Mouse (Mus musculus) CD4-positive helper T cell, adult 2 months (primary cell): ENCODE results near the gene BC049762.
A peak's percentile ranks its signal among the peaks of the same experiment; 100 is the strongest.

Experiments
- DNase-seq: peaks from one replicate; pipeline ENCODE4 v3.0.0-alpha.2; 2012; ENCODE audit warnings: low read depth, missing footprints, low spot score

Gene BC049762

DNA sequence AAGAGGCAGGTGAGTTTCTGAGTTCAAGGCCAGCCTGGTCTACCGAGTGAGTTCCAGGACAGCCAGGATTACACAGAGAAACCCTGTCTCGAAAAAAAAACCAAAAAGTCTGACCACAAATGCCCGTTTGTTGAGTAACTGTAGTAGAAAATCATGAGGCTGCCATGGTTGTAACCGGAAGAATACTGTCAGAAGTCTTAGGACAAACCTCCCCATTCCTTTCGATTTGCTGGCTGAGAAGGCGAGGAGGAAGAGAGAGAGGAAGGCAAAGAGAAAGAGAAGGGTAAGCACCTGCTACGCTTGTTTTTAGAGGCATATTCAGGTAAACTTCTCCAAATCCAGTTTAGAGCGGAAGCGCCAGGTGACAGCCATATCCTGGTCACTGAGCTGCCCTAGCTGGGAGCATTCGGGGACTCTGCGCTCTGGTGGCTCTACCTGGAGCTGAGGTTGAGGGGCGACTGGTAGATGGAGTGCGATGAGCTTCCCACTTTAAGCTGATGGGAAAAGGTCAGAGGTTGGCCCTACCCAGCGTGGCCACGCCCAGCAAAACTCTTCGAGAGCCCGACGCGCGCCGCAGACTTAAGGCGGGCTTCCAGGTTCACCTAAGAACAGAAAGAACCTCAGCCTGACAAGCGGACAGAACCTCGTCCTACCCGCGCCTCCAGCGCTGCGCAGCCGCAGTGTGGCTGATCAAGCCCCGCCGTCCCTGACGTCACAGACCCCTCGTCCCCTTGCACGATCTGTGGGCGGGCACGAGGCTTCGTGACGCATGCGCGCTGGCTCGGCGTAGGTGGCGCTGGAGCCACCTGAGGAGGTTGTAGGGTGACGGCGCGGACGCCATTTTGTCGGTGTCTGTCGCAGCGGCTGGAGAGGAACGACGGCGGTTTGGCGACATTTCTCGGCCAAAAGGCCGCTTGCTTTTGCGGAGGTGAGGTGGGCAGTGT is at the start of gene BC049762:
Gene BC049762, minus strand, starts transcription at position 705 of the 944 bp plus-strand sequence.
- peak; percentile 100 for DNase-seq

DNA sequence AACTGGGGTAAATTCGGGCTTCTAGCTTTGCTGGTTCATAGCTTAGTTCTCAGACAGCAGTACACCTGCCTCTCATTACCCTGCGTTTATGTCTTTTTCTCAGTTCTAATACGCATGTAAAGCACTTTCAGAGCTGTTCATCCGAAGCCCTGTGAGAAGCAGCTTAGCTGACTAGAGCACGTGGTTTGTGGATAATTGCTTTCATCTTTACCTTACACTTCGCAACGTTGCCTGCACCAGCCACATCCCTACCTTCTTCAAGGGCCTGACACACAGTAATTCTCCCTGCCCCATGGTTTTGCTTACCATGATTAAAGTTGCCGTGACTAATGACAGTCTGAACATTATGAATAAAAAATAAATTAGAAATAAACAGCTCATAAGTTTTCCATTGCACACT is 49.0 kb upstream of the BC049762 start:
- no peak for DNase-seq

DNA sequence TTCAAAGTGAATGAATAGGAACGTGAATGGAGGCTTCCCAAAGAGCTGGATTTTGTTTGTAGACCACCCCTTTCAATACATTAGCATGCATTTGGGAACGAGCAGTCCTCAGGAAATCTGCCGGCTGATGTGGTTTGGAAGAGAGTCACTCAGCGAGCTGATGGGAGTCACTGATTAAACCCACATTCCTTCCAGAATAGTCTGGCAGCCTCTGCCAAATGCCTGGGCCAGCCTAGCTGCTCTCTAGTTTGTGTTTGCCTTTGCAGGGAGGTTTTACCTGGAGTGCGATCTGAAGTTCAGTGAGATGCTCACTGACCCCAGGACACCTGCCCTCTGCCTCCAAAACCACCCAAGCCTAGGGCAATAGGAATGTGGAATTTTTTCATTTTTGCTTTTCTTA is 45.5 kb upstream of the BC049762 start:
- DNase-seq, result no peak

DNA sequence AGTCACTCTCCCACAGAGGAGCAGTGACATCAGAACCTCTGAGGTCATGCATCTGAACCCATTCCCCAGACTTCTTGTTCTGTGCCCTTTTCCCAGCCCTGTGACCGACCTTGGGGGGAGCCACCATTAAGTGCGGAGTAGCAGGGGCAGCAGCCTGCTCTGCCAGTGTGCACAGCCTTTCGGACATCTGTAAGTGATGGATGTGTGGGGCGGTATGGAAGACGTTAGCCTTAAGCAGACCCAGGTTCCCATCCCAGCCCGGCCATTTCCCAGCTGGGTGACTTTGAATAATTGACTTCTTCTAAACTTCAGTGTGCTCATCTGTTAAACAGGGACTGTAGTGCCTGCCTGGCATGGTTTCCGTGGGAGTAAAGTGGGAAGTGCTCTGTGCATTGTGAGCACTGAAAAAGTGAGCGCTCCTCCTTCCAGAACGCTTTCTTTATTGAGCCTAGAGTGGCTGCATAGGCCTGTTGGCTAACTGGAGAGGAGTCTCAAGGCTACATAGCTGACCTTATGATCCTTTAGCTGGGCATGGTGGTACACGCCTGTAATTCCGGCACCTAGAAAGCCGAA is 41.2 kb upstream of the BC049762 start:
- no peak for DNase-seq

DNA sequence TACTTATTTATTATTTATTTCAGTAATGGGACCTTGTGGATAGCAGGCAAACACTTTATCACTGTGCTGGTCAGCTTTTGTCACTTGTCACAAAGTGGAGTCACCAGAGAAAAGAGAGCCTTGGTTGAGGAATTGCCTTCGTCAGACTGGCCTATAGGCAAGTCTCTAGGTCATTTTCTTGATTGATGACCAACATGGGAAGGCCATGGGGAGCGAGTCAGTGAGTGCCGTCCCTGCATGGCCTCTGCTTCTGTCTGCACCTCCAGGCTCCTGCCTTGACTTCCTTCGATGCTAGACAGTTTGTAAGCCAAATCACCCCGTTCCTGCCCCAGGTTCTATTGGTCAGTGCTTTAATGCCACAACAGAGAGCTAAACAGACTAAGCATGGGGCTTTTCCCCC is 39.5 kb upstream of the BC049762 start:
- no peak for DNase-seq

DNA sequence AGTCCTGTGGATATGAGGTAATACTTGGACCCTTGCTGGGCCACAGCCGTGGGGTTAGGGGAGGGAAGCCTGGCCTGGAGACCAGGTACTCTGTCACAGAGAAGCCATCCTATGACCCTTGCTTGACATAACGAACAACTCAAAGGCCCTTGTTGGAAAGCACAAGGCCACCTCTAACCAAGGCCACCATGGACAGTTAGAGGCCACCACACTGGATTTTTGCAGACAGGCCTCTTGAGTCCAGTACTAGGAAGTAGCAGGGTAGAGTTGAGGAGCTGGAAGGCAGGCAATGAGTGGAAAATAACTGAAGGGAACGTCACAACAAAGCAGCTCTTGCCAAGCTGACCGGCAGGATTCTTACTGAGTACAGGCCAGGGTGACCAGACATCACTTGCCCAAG is 35.8 kb upstream of the BC049762 start:
- no peak for DNase-seq

DNA sequence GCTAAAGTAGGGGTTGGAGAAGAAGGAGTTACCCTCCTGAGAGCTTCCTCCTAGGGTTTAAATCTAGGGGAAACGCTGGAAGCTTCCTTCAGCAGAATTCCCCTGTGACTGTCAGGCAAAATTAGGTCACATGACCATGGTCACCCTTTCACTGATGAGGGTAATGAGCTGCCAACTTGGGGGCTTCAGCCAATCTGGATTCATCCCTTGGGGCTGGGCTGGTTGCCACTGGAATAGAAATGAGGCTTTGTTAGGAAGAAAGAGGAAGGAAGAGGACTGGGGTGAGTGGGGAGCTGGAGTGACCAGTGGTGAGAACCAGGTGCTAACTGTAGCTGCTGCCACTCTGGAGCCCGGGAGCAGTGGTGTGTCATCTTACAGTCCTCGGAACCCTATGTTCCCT is 32.9 kb upstream of the BC049762 start:
- DNase-seq, result no peak

DNA sequence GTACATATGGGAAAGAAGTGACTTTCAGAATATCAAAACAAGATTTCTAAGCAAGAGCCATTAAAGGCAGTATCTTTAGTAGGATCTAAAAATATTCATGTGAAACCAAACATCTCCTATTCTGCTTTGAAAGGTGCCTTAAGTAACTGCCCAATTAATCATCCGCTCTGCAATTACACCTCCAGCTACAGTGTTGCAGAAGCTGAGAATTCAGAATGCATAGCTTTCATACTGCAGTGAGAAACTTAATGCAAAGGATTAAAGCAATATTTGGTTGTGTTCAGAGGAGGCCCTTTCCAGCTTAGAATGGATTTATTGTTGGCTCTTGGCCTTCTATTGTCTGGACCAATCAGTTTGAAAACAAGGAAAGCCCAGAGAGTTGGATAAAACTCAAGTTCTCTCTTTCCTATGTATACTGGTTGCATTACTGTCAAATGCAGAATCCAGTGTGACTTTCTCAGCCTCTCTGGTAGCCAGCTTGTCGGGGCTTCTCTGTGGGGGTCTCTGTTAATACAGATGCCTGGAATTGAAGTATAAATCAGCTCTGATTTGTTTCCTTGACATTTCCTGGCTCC is 31.2 kb upstream of the BC049762 start:
- no peak for DNase-seq

DNA sequence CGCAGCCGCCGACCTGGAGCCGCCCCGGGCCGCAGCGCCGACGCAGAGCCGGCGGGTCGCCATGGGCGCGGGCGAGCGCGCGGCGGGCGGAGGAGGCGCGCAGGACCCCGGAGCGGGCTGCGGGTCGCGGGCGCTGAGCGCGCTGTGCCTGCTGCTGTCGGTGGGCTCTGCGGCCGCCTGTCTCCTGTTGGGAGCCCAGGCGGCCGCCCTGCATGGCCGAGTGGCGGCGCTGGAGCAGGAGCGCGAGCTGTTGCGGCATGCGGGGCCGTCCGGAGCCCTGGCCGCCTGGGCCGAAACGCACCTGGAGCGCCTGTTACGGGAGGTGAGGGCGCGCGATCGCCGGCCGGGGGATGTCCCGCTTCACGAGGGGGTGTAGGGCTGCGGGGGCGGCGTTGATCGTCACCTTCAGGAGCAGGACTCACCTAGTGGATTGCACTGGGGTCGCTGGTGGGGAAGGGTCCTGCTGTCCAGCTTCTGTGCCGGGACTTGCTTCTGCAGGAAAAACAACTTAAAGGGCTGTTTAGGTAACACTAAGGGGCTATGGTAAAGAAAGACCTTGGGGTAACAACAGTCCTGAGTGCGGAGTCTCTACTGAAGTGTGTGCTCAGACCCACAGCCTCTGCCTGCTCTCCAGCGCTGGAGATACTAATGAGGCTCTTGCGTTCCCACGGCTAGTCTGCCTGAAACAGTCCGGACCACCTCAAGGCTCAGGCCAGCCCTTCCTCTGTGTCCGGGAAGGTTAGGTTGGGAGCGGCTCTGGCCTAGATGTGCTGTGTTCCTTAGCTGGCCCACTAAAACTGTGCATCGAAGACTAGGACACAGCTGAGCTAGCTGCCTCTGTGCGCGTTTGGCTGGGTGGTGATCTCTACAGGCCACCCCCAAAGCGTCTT is 27.5 kb upstream of the BC049762 start:
- DNase-seq, result no peak

DNA sequence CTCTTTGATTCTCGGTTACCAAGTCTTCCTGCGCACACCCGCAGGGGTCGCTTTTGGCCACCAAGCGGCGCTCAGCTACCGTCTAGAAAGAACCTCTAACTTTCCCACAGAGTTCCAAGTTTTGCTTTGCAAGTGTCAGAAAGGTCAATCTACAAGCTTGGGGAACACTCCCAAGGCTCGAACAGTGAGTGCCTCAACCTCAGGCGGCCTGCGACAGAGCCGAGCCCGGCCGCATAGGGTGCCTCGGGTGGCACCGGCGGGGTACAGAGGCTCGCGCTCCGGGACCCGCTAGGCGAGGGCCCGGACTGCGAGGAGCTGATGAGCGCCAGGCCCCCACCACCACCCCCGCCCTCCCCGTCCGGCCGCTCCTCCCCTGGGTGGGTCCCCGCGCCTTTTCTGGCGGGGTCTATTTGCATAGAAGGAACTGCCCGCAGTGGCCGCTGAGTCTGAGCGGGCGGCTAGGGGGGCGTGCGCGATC is 26.8 kb upstream of the BC049762 start, which contains the start of gene Col23a1:
Gene Col23a1, plus strand, starts transcription at position 357 of the 478 bp plus-strand sequence.
- peak; percentile 13 for DNase-seq

DNA sequence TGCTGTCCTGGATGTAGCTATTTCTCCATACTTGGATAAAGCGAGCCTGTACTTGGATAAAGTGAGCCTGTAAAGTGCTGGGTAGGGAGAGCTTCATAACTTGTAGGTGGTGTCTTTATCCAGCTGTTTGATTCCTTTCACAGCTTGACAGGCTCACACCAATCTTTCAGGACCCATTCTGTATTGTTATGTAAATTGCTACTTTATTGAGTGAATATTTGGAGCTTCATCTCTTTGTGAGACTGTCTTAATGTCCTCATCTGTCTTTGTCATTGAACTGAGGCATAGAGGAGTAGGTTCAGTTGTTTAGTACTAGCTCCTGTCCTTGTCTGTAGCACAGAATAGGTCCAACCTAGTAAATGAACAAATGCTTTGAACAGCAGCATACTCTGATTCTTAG is 11.6 kb upstream of the BC049762 start:
- DNase-seq, result no peak

DNA sequence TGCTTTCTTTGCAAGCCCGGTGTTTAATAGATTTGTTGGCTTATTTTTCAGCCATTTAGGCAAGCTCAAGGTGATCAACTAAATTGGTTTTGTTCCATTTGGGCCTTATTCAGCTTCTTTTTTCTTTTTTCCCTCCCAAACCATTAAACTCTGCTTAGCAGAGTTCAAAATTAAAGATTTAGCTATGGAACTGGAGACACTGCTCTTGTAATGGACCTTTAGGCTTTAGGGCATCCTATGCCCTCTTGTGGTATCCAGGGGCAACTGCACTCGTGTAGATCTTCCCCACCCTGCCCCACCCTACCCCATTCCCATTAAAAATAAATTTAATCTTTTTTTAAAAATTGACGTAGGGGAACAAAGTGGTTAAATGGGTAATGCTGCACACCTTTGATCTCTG is 2.5 kb upstream of the BC049762 start:
- peak; percentile 27 for DNase-seq

DNA sequence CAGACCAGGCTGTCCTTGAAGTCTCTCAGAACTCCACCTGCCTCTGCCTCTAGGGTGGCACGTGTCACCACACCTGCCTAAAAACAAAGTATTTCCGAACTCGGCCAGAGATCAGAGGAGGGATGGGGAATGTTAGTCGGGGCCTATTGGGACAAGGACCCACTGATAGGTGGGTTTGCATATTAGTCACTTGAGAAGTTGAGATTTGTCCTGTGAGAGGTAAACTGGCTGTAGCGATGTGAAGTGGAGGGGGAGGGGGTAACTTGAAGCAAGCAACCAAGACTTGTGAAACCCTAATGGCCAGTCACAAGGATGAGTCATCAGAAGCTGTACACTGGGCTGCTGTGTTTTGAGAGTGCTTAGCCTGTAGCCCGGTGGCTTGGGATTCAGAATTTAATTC is 1.5 kb upstream of the BC049762 start:
- peak; percentile 57 for DNase-seq

DNA sequence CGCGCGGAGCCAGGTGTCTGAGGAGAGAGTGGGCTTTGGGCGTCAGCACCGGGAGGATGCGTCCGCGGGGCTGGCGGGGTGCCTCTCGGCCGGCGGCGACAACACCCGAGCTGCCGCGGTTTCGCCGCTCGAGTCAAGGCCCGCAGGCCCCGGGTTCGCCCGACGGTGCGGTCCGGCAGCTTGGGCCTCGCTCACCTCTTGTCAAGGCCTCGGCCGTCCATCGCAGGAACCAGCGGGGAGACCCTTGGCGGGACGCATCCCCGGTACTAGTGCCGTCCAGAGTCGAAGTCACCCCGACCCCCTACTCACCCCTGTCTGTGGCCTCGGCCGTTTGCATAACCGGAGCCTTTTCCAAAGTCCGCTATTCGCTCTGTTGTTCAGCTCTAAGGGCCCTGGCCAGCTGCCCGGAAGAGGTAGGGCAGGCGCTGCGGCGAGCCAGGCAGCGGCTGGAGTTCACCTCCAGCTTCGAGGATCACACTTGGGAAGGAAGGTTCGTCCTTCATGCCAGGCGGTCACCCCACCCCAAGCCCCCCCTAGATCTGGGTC is 513 bp upstream of the BC049762 start:
- DNase-seq, result no peak

DNA sequence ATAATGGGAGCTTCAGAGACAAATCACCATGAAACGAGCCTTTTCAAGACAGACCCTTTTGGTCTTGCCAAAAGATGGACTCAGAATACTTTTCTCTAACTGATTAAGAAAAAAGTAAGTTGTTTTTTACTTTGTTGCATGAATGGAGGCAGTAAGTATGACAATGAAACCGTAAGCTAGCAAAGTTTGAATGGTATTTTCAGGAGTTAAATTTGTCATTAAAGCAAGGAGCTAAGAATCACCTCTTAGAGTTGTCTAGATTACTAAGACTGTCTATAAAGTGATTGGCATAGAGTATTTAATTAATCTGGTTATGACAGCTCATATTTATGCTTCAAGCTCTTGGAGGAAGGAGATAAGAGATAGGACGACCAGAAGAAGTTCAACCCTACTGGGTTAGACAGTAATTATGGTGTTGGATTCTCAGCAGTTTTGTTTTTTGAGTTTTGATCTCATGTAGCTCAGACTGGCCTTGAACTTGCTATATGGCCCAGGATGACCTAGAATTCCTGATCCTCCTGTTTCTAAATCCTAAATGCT is 1.1 kb downstream of the BC049762 start, which contains the start of gene Clk4:
Gene Clk4, plus strand, starts transcription at position 51 of the 540 bp plus-strand sequence.
- no peak for DNase-seq

DNA sequence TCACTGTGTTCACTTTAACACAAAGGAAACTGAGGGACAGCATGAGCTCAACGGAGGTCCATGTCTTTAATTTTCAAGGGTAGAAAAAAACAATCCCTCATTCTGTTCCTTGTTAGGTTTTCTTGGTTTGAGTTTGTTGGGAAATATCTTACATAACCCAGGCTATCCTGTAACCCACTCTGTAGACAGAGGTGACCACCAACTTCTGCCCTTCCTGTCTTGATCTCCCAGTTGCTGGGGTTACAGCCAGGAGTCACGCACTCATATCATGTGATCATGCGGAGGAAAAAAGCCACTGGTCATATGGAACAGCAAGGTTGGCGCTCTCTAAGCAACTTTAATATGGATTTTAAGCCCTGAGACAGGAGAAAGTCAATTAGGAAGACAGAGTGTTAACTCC is 5.8 kb downstream of the BC049762 start:
- no peak for DNase-seq

DNA sequence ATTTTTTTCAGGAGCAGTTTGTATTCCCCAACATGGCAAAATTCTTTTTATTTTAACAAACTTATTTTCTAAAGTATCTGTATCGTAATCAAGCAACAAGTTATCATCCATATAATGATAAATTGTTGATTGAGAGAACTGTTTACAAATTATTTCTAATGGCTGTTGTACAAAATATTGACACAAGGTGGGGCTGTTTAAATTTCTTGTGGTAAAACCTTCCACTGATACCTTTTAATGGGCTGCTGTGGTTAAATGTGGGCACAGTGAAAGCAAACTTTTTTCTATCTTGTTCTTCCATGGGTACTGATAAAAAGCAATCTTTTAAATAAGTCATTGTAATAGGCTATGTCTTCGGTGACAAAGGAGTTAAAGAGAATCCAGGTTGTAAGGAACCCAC is 19.9 kb downstream of the BC049762 start:
- DNase-seq, result peak; percentile 20

DNA sequence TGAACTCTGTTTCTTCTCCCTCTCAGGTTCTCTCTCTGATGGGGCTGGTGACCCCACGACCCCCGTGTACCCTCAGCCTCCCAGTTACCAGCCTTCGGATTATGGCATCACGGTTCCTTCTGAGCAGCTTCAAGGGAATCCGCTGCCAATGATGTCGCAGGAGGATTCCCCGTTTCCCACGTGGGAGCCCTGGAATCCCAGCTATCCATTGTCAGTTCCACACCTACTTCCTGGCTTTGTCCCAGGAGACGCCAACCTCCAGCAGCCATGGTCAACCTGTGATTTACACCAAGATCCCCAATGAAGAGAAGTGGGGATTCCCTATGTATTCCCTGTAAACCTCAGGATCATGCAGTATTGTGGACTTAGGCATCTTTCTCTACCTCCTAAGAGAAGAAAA is 28.2 kb downstream of the BC049762 start:
- DNase-seq, result no peak

DNA sequence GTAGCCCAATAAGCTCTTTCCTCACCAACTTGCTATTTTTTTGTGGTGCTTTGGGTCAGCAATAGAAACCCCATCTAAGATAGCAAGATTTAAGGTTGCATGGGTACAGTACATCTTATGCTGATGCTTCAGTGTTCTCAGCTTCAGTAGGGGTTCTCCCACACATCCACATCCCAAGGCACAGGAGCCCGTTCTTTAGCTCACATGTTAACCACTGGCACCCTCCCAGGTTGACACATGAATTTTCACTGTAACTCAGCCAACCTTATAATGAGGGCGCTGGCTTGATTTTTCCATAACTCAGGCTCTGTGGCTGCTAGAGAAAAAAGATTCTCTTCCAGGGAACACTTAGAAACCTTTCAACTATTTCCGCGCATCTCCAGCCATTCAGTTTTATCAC is 35.7 kb downstream of the BC049762 start:
- DNase-seq, result no peak

DNA sequence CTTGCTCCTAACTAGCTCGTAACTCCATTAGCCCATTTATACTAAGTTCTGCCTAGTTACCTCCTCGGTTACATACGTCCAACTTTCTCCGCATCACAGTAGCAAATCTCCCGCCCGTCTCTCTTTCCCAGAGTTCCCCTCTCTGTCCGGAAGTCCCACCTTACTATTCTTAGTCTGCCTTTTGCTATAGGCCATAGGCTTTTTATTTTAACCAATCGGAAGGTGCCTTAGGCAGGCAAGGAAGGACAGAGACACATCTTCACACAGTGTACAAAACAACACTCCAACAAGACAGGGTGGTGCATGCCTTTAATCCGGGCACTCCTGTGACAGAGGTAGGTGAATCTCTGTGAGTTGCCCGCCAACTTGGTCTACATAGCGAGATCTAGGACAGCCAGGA is 42.5 kb downstream of the BC049762 start, which contains the start of gene Gm12569:
Gene Gm12569, plus strand, starts transcription at position 166 of the 400 bp plus-strand sequence.
- no peak for DNase-seq
